34 mouse cellular contexts compared by ENCODE assay signal in genomic region chr8:105743301-105743700, GRCm38 (mm10). TPM values are rescaled to one million over a fixed set of nuclear protein-coding genes. Genes with fewer than 3 reads are reported as not detected.
A peak's percentile ranks its signal among the peaks of the same experiment; 100 is the strongest.
DNase-seq lines count a peak whose midpoint lies in the region; ATAC-seq and TF ChIP-seq lines count a peak whose summit lies in the region.
"Had no signal": no experiment of that assay in that cellular context is flagged by ENCODE, and none has a peak within 500 bp of the region (broad histone marks: within the 10 kb centered on the region; RNA-seq: fewer than 3 reads in every experiment).

No protein-coding gene starts in this region.

- H3K4me2 ChIP-seq in kidney, postnatal 0 days (ENCODE audit: low read length) = no peak overlapping the region
- H3K4me2 ChIP-seq: heart, embryonic 13.5 days; hindbrain, embryonic 14.5 days; midbrain, embryonic 15.5 days had no signal

- no peak overlapping the region for H3K4me3 ChIP-seq in kidney, postnatal 0 days (replicated peaks; ENCODE audit: low read depth, low read length)
- H3K4me3 ChIP-seq in cerebellum, adult 2 months (replicated peaks; ENCODE audit: insufficient read depth, low read depth, low read length) = no peak overlapping the region
- H3K4me3 ChIP-seq: heart, adult 2 months; heart, embryonic 13.5 days; midbrain, embryonic 10.5 days; midbrain, embryonic 15.5 days had no signal

- H3K27me3 ChIP-seq in kidney, postnatal 0 days (ENCODE audit: insufficient read depth, low read length) = no peaks in the 10 kb centered on the region
- H3K27me3 ChIP-seq in cerebellum, adult 2 months (ENCODE audit: control insufficient read depth, insufficient read depth, low read length) = no peaks in the 10 kb centered on the region
- H3K27me3 ChIP-seq: heart, embryonic 13.5 days; midbrain, embryonic 15.5 days had no signal

- WGBS in kidney, postnatal 0 days = 61% methylated on average over 4 of the region's 4 CpGs
- 92% methylated on average over 4 of the region's 4 CpGs for WGBS in cerebellum, adult 2 months

- TF ChIP-seq POLR2A in cerebellum, adult 2 months (IDR thresholded peaks at IDR 0.05; ENCODE audit: borderline replicate concordance, insufficient read depth, low read length) = no peak

- peak; percentile 8 for DNase-seq in adrenal gland, postnatal 14 days
- DNase-seq in adrenal gland, adult 8-10 months = no peak
- peak; percentile 73 for DNase-seq in kidney, postnatal 0 days (ENCODE audit: low spot score)
- no peak for DNase-seq in kidney, postnatal 10 days
- peak; percentile 27 for DNase-seq in adipocyte (ENCODE audit: low spot score)
- DNase-seq in retina, postnatal 1 day = peak; percentile 14
- DNase-seq in thymus, adult 18-20 months = no peak
- DNase-seq in cerebellum, adult 2 months = no peak
- DNase-seq: adrenal gland, postnatal 36 days; cerebellum, adult 8-10 months; cerebellum, postnatal 36 days; gastrocnemius, postnatal 36 days; heart, adult 2 months; heart, postnatal 10 days; kidney, postnatal 25 days; layer of hippocampus, postnatal 36 days; left cerebral cortex, postnatal 4 days; liver; lung, adult 2 months; lung, postnatal 10 days; right cerebral cortex, postnatal 4 days had no signal

- no peak for TF ChIP-seq CTCF in kidney, postnatal 0 days (IDR thresholded peaks at IDR 0.05; ENCODE audit: low read depth)
- TF ChIP-seq CTCF in cerebellum, adult 2 months (IDR thresholded peaks at IDR 0.05; ENCODE audit: borderline replicate concordance, insufficient read depth, low read depth, low read length) = no peak

- no peaks in the 10 kb centered on the region for H3K9me3 ChIP-seq in kidney, postnatal 0 days (replicated peaks; ENCODE audit: low read length)
- H3K9me3 ChIP-seq: heart, embryonic 13.5 days; midbrain, embryonic 10.5 days; midbrain, embryonic 15.5 days had no signal

- H3K4me1 ChIP-seq in kidney, postnatal 0 days (replicated peaks; ENCODE audit: insufficient read depth, low read length) = 0 out of 2 replicates have a peak, but pooled peaks cover 6% of the 10 kb centered on the region
- peaks cover 4% of the 10 kb centered on the region; the same call in 1 of the 2 replicates for H3K4me1 ChIP-seq in cerebellum, adult 2 months (ENCODE audit: control insufficient read depth, insufficient read depth, low read length)
- H3K4me1 ChIP-seq: midbrain, embryonic 10.5 days; midbrain, embryonic 15.5 days had no signal

- no peak for ATAC-seq in kidney, postnatal 0 days (replicated peaks; ENCODE audit: low FRiP score, low read depth)
- ATAC-seq: forebrain, embryonic 14.5 days; intestine, postnatal 0 days; midbrain, embryonic 15.5 days had no signal

- H3K9ac ChIP-seq in kidney, postnatal 0 days (ENCODE audit: low read depth, low read length) = 0 out of 2 replicates have a peak overlapping the region, but pooled peaks have one; percentile 4
- H3K9ac ChIP-seq: heart, embryonic 13.5 days; hindbrain, embryonic 14.5 days; liver, embryonic 14.5 days; midbrain, embryonic 15.5 days had no signal

- H3K27ac ChIP-seq in kidney, postnatal 0 days = 0 out of 2 replicates have a peak overlapping the region, but pooled peaks have one; percentile 31
- H3K27ac ChIP-seq in cerebellum, adult 2 months (ENCODE audit: insufficient read depth, low read length) = no peak overlapping the region
- H3K27ac ChIP-seq: heart, adult 2 months; heart, embryonic 13.5 days; hindbrain, embryonic 14.5 days; liver, embryonic 14.5 days; macrophage; midbrain, embryonic 10.5 days; midbrain, embryonic 15.5 days had no signal

- H3K36me3 ChIP-seq in kidney, postnatal 0 days (ENCODE audit: insufficient read depth, low read length) = no peaks in the 10 kb centered on the region
- H3K36me3 ChIP-seq: heart, embryonic 13.5 days; midbrain, embryonic 15.5 days had no signal

RNA-seq across cellular contexts. Expression of gene Gfod2, which starts 15.2 kb away (rescaled TPM):
- total RNA-seq in adrenal gland, postnatal 14 days (2021) = 7.8 and 11.3 TPM in 2 replicates
- 10 to 100 TPM in 2 of 4 experiments, 1 to 10 TPM in 2; 8.9 to 10.9 (median 10.0) TPM for total RNA-seq in adrenal gland, adult 8-10 months (2022)
- 19.2 and 21.0 TPM in 2 replicates for polyA plus RNA-seq in kidney, postnatal 0 days (2015; fragmentation: Nextera tagmentation; extraction: Ambion mirVana)
- 20.7 and 21.4 TPM in 2 replicates for polyA plus RNA-seq in cerebellum, adult 2 months (2012; rRNA removed)

RNA-seq across cellular contexts. Expression of gene Enkd1, which starts 35.3 kb away (rescaled TPM):
- total RNA-seq in adrenal gland, postnatal 14 days (2021) = 5.4 and 6.0 TPM in 2 replicates
- 1 to 10 TPM; 4.6 to 8.1 (median 5.8) TPM for total RNA-seq in adrenal gland, adult 8-10 months (2022)
- 14.6 and 17.8 TPM in 2 replicates for polyA plus RNA-seq in kidney, postnatal 0 days (2015; fragmentation: Nextera tagmentation; extraction: Ambion mirVana)
- 15.3 and 17.4 TPM in 2 replicates for polyA plus RNA-seq in cerebellum, adult 2 months (2012; rRNA removed)

RNA-seq across cellular contexts. Expression of gene 4933405L10Rik, which starts 35.8 kb away (rescaled TPM):
- total RNA-seq in adrenal gland, postnatal 14 days (2021) = not detected in 2 replicates
- total RNA-seq in adrenal gland, adult 8-10 months (2022) = not detected
- polyA plus RNA-seq in kidney, postnatal 0 days (2015; fragmentation: Nextera tagmentation; extraction: Ambion mirVana) = 0.11 TPM in 1 of 2 replicates, not detected in the other
- polyA plus RNA-seq in cerebellum, adult 2 months (2012; rRNA removed) = 0.51 TPM in 2 replicates
- total RNA-seq: adrenal gland, postnatal 36 days; gastrocnemius, postnatal 36 days; heart, adult 2 months; heart, postnatal 10 days; layer of hippocampus, postnatal 36 days; left cerebral cortex, postnatal 4 days; neutrophil, adult 5-6 weeks had no signal
- polyA plus RNA-seq: brain, embryonic 14.5 days; heart, adult 2 months; heart, embryonic 13.5 days; intestine, postnatal 0 days; liver, embryonic 14.5 days; lung, adult 2 months; macrophage; midbrain, embryonic 10.5 days; neural tube, embryonic 11.5 days; thymus, postnatal 0 days; urinary bladder, adult 2 months had no signal

RNA-seq across cellular contexts. Expression of gene Pard6a, which starts 42.4 kb away (rescaled TPM):
- 10.6 and 11.0 TPM in 2 replicates for total RNA-seq in adrenal gland, postnatal 14 days (2021)
- 10 to 100 TPM; 10.7 to 14.2 (median 12.8) TPM for total RNA-seq in adrenal gland, adult 8-10 months (2022)
- 18.7 and 19.6 TPM in 2 replicates for polyA plus RNA-seq in kidney, postnatal 0 days (2015; fragmentation: Nextera tagmentation; extraction: Ambion mirVana)
- 128 and 137 TPM in 2 replicates for polyA plus RNA-seq in cerebellum, adult 2 months (2012; rRNA removed)

RNA-seq across cellular contexts. Expression of gene Acd, which starts 42.4 kb away (rescaled TPM):
- 23.3 and 23.8 TPM in 2 replicates for total RNA-seq in adrenal gland, postnatal 14 days (2021)
- 10 to 100 TPM; 22.3 to 37.1 (median 29.5) TPM for total RNA-seq in adrenal gland, adult 8-10 months (2022)
- 51.2 and 53.4 TPM in 2 replicates for polyA plus RNA-seq in kidney, postnatal 0 days (2015; fragmentation: Nextera tagmentation; extraction: Ambion mirVana)
- polyA plus RNA-seq in cerebellum, adult 2 months (2012; rRNA removed) = 56.3 and 56.8 TPM in 2 replicates

Comparison
In these comparisons a context has a peak if more than half of its experiments do, and no peak if none do; other contexts are left out.
1. DNase-seq: peak in adrenal gland, postnatal 14 days (single experiment), kidney, postnatal 0 days (single experiment), adipocyte (single experiment) and retina, postnatal 1 day (single experiment); none in adrenal gland, adult 8-10 months (single experiment), kidney, postnatal 10 days (single experiment), thymus, adult 18-20 months (0 of 2) and cerebellum, adult 2 months (0 of 2).